Mouse (Mus musculus): ENCODE measurements around the gene B3gnt8. TPM values are rescaled to one million over a fixed set of nuclear protein-coding genes. Genes with fewer than 3 reads are reported as not detected.

Gene B3gnt8
- polyA plus RNA-seq, 1 experiment = 0.96 TPM

GRCm38 (mm10) chr7:25606625-25607063 is 19.8 kb upstream of the B3gnt8 start:
- Histone ChIP-seq H3K79me2 (ENCODE audit: control insufficient read depth, insufficient read depth) (no peaks in the 10 kb centered on the region), H3K27me3 (ENCODE audit: control insufficient read depth, insufficient read depth, insufficient read length) (peaks cover 16% of the 10 kb centered on the region), H3K4me3 (ENCODE audit: insufficient read depth, poor library complexity, severe bottlenecking) (no peak overlapping the region), H3ac (ENCODE audit: control insufficient read depth, insufficient read length, low read depth) (no peak overlapping the region), H3K79me3 (ENCODE audit: low read depth) (no peaks in the 10 kb centered on the region), H3K36me3 (ENCODE audit: control insufficient read depth, insufficient read depth) (no peaks in the 10 kb centered on the region)
- TF ChIP-seq MAX (IDR thresholded peaks at IDR 0.05) = no peak
- TF ChIP-seq CEBPB (IDR thresholded peaks at IDR 0.05; ENCODE audit: low read depth) = no peak
- no peak for TF ChIP-seq MYOG (IDR thresholded peaks at IDR 0.05; ENCODE audit: control insufficient read depth, extremely low read depth, insufficient read length)
- TF ChIP-seq FOSL1 (IDR thresholded peaks at IDR 0.05; ENCODE audit: insufficient read depth, low read length, poor library complexity, severe bottlenecking) = no peak
- no peak for TF ChIP-seq MYOD1 (IDR thresholded peaks at IDR 0.05; ENCODE audit: control insufficient read depth, insufficient read length, low read depth)
- TF ChIP-seq USF1 (IDR thresholded peaks at IDR 0.05; ENCODE audit: low read depth) = no peak
- TF ChIP-seq CTCF (IDR thresholded peaks at IDR 0.05; ENCODE audit: control insufficient read depth, insufficient read depth, insufficient read length) = no peak

- TF ChIP-seq MAX (IDR thresholded peaks at IDR 0.05) (no peak), FOSL1 (IDR thresholded peaks at IDR 0.05; ENCODE audit: insufficient read depth, low read length, poor library complexity, severe bottlenecking) (no peak), MYOD1 (IDR thresholded peaks at IDR 0.05; ENCODE audit: control insufficient read depth, insufficient read length, low read depth) (no peak), CTCF (IDR thresholded peaks at IDR 0.05; ENCODE audit: control insufficient read depth, insufficient read depth, insufficient read length) (no peak), MYOG (IDR thresholded peaks at IDR 0.05; ENCODE audit: control insufficient read depth, extremely low read depth, insufficient read length) (no peak), CEBPB (IDR thresholded peaks at IDR 0.05; ENCODE audit: low read depth) (no peak), USF1 (IDR thresholded peaks at IDR 0.05; ENCODE audit: low read depth) (no peak)
- Histone ChIP-seq H3K79me2 (ENCODE audit: control insufficient read depth, insufficient read depth) (no peaks in the 10 kb centered on the region), H3ac (ENCODE audit: control insufficient read depth, insufficient read length, low read depth) (no peak overlapping the region), H3K79me3 (ENCODE audit: low read depth) (no peaks in the 10 kb centered on the region), H3K4me3 (ENCODE audit: insufficient read depth, poor library complexity, severe bottlenecking) (no peak overlapping the region), H3K27me3 (ENCODE audit: control insufficient read depth, insufficient read depth, insufficient read length) (peaks cover 13% of the 10 kb centered on the region), H3K36me3 (ENCODE audit: control insufficient read depth, insufficient read depth) (no peaks in the 10 kb centered on the region)
Observed at GRCm38 (mm10) chr7:25607196-25607595, 19.3 kb upstream of the B3gnt8 start.

GRCm38 (mm10) chr7:25610056-25610455 is 16.4 kb upstream of the B3gnt8 start:
- TF ChIP-seq CTCF (IDR thresholded peaks at IDR 0.05; ENCODE audit: control insufficient read depth, insufficient read depth, insufficient read length) = no peak
- no peak for TF ChIP-seq MAX (IDR thresholded peaks at IDR 0.05)
- no peak for TF ChIP-seq FOSL1 (IDR thresholded peaks at IDR 0.05; ENCODE audit: insufficient read depth, low read length, poor library complexity, severe bottlenecking)
- no peak for TF ChIP-seq USF1 (IDR thresholded peaks at IDR 0.05; ENCODE audit: low read depth)
- no peak for TF ChIP-seq MYOD1 (IDR thresholded peaks at IDR 0.05; ENCODE audit: control insufficient read depth, insufficient read length, low read depth)
- no peak for TF ChIP-seq CEBPB (IDR thresholded peaks at IDR 0.05; ENCODE audit: low read depth)
- TF ChIP-seq MYOG (IDR thresholded peaks at IDR 0.05; ENCODE audit: control insufficient read depth, extremely low read depth, insufficient read length) = no peak
- no peaks in the 10 kb centered on the region for H3K79me3 ChIP-seq (ENCODE audit: low read depth)
- H3ac ChIP-seq (ENCODE audit: control insufficient read depth, insufficient read length, low read depth) = no peak overlapping the region
- peaks cover 14% of the 10 kb centered on the region for H3K27me3 ChIP-seq (ENCODE audit: control insufficient read depth, insufficient read depth, insufficient read length)
- H3K36me3 ChIP-seq (ENCODE audit: control insufficient read depth, insufficient read depth) = no peaks in the 10 kb centered on the region
- no peaks in the 10 kb centered on the region for H3K79me2 ChIP-seq (ENCODE audit: control insufficient read depth, insufficient read depth)
- H3K4me3 ChIP-seq (ENCODE audit: insufficient read depth, poor library complexity, severe bottlenecking) = no peak overlapping the region

- H3K79me3 ChIP-seq (ENCODE audit: low read depth) = no peaks in the 10 kb centered on the region
- no peak overlapping the region for H3ac ChIP-seq (ENCODE audit: control insufficient read depth, insufficient read length, low read depth)
- no peak overlapping the region for H3K4me3 ChIP-seq (ENCODE audit: insufficient read depth, poor library complexity, severe bottlenecking)
- no peaks in the 10 kb centered on the region for H3K36me3 ChIP-seq (ENCODE audit: control insufficient read depth, insufficient read depth)
- H3K27me3 ChIP-seq (ENCODE audit: control insufficient read depth, insufficient read depth, insufficient read length) = peaks cover 24% of the 10 kb centered on the region
- no peak for TF ChIP-seq MYOG (IDR thresholded peaks at IDR 0.05; ENCODE audit: control insufficient read depth, extremely low read depth, insufficient read length)
- no peak for TF ChIP-seq CTCF (IDR thresholded peaks at IDR 0.05; ENCODE audit: control insufficient read depth, insufficient read depth, insufficient read length)
- no peak for TF ChIP-seq USF1 (IDR thresholded peaks at IDR 0.05; ENCODE audit: low read depth)
- TF ChIP-seq MAX (IDR thresholded peaks at IDR 0.05) = no peak
- no peak for TF ChIP-seq MYOD1 (IDR thresholded peaks at IDR 0.05; ENCODE audit: control insufficient read depth, insufficient read length, low read depth)
- H3K79me2 ChIP-seq (ENCODE audit: control insufficient read depth, insufficient read depth) = no peaks in the 10 kb centered on the region
Observed at GRCm38 (mm10) chr7:25611501-25611900, 15.0 kb upstream of the B3gnt8 start.

GRCm38 (mm10) chr7:25614086-25614485 is 12.4 kb upstream of the B3gnt8 start:
- Histone ChIP-seq H3K27me3 (ENCODE audit: control insufficient read depth, insufficient read depth, insufficient read length) (peaks cover 24% of the 10 kb centered on the region), H3K4me3 (ENCODE audit: insufficient read depth, poor library complexity, severe bottlenecking) (no peak overlapping the region), H3ac (ENCODE audit: control insufficient read depth, insufficient read length, low read depth) (no peak overlapping the region), H3K79me3 (ENCODE audit: low read depth) (no peaks in the 10 kb centered on the region), H3K79me2 (ENCODE audit: control insufficient read depth, insufficient read depth) (no peaks in the 10 kb centered on the region), H3K36me3 (ENCODE audit: control insufficient read depth, insufficient read depth) (no peaks in the 10 kb centered on the region)
- no peak for TF ChIP-seq USF1 (IDR thresholded peaks at IDR 0.05; ENCODE audit: low read depth)
- no peak for TF ChIP-seq FOSL1 (IDR thresholded peaks at IDR 0.05; ENCODE audit: insufficient read depth, low read length, poor library complexity, severe bottlenecking)
- no peak for TF ChIP-seq MYOD1 (IDR thresholded peaks at IDR 0.05; ENCODE audit: control insufficient read depth, insufficient read length, low read depth)
- no peak for TF ChIP-seq MYOG (IDR thresholded peaks at IDR 0.05; ENCODE audit: control insufficient read depth, extremely low read depth, insufficient read length)
- TF ChIP-seq CEBPB (IDR thresholded peaks at IDR 0.05; ENCODE audit: low read depth) = no peak
- TF ChIP-seq CTCF (IDR thresholded peaks at IDR 0.05; ENCODE audit: control insufficient read depth, insufficient read depth, insufficient read length) = no peak
- TF ChIP-seq MAX (IDR thresholded peaks at IDR 0.05) = no peak

Data from C2C12 (cell line).